Comparison of ENCODE assay signal across 29 mouse cellular contexts in genomic region chr10:34762426-34762825, GRCm38 (mm10).
DNase-seq lines count a peak whose midpoint lies in the region; ATAC-seq and TF ChIP-seq lines count a peak whose summit lies in the region.
"Had no signal": no experiment of that assay in that cellular context is flagged by ENCODE, and none has a peak within 500 bp of the region (broad histone marks: within the 10 kb centered on the region; RNA-seq: fewer than 3 reads in every experiment).

No protein-coding gene starts in this region.

- no peaks in the 10 kb centered on the region for H3K9me3 ChIP-seq in hindbrain, embryonic 11.5 days (ENCODE audit: control insufficient read depth, low read length)
- no peaks in the 10 kb centered on the region for H3K9me3 ChIP-seq in hindbrain, embryonic 13.5 days
- no peaks in the 10 kb centered on the region for H3K9me3 ChIP-seq in midbrain, embryonic 13.5 days
- no peaks in the 10 kb centered on the region for H3K9me3 ChIP-seq in midbrain, embryonic 10.5 days (replicated peaks)
- H3K9me3 ChIP-seq in midbrain, embryonic 15.5 days: no peaks in the 10 kb centered on the region
- H3K9me3 ChIP-seq in midbrain, embryonic 11.5 days (ENCODE audit: control insufficient read depth, low read length): no peaks in the 10 kb centered on the region
- H3K9me3 ChIP-seq: embryonic facial prominence, embryonic 13.5 days; embryonic facial prominence, embryonic 15.5 days; forebrain, embryonic 10.5 days; forebrain, embryonic 12.5 days; G1E had no signal

- no peak overlapping the region for H3K4me2 ChIP-seq in hindbrain, embryonic 11.5 days (replicated peaks; ENCODE audit: low read depth, low read length)
- no peak overlapping the region for H3K4me2 ChIP-seq in hindbrain, embryonic 13.5 days
- H3K4me2 ChIP-seq in midbrain, embryonic 13.5 days (replicated peaks): no peak overlapping the region
- H3K4me2 ChIP-seq in midbrain, embryonic 15.5 days: no peak overlapping the region
- no peak overlapping the region for H3K4me2 ChIP-seq in midbrain, embryonic 11.5 days
- H3K4me2 ChIP-seq: embryonic facial prominence, embryonic 13.5 days; embryonic facial prominence, embryonic 15.5 days; forebrain, embryonic 12.5 days had no signal

- H3K4me1 ChIP-seq in hindbrain, embryonic 11.5 days (replicated peaks; ENCODE audit: control insufficient read depth, insufficient read depth, low read length): no peaks in the 10 kb centered on the region
- no peaks in the 10 kb centered on the region for H3K4me1 ChIP-seq in hindbrain, embryonic 13.5 days (replicated peaks)
- H3K4me1 ChIP-seq in midbrain, embryonic 13.5 days (replicated peaks): no peaks in the 10 kb centered on the region
- H3K4me1 ChIP-seq in midbrain, embryonic 10.5 days: no peaks in the 10 kb centered on the region
- H3K4me1 ChIP-seq in midbrain, embryonic 15.5 days: no peaks in the 10 kb centered on the region
- H3K4me1 ChIP-seq in midbrain, embryonic 11.5 days (ENCODE audit: control insufficient read depth, insufficient read depth, low read length): no peaks in the 10 kb centered on the region
- H3K4me1 ChIP-seq: embryonic facial prominence, embryonic 13.5 days; embryonic facial prominence, embryonic 15.5 days; forebrain, embryonic 10.5 days; forebrain, embryonic 12.5 days had no signal

- H3K27me3 ChIP-seq in hindbrain, embryonic 11.5 days (ENCODE audit: control insufficient read depth, insufficient read depth, low read length): no peaks in the 10 kb centered on the region
- H3K27me3 ChIP-seq in hindbrain, embryonic 13.5 days: no peaks in the 10 kb centered on the region
- H3K27me3 ChIP-seq in midbrain, embryonic 13.5 days: no peaks in the 10 kb centered on the region
- no peaks in the 10 kb centered on the region for H3K27me3 ChIP-seq in midbrain, embryonic 10.5 days (ENCODE audit: low read depth, poor library complexity, severe bottlenecking)
- no peaks in the 10 kb centered on the region for H3K27me3 ChIP-seq in midbrain, embryonic 15.5 days (replicated peaks)
- H3K27me3 ChIP-seq in midbrain, embryonic 11.5 days (ENCODE audit: control insufficient read depth, insufficient read depth, low read length): no peaks in the 10 kb centered on the region
- H3K27me3 ChIP-seq: CH12.LX; embryonic facial prominence, embryonic 13.5 days; embryonic facial prominence, embryonic 15.5 days; forebrain, embryonic 12.5 days; Patski had no signal

- no peak for TF ChIP-seq POLR2A in brain, embryonic 14.5 days (IDR thresholded peaks at IDR 0.05; ENCODE audit: borderline replicate concordance, extremely low read depth, insufficient read depth, insufficient read length, poor library complexity, severe bottlenecking)

- no peak overlapping the region for H3K27ac ChIP-seq in hindbrain, embryonic 11.5 days (ENCODE audit: low read depth, low read length)
- no peak overlapping the region for H3K27ac ChIP-seq in hindbrain, embryonic 13.5 days
- no peak overlapping the region for H3K27ac ChIP-seq in midbrain, embryonic 13.5 days
- no peak overlapping the region for H3K27ac ChIP-seq in midbrain, embryonic 10.5 days (replicated peaks)
- H3K27ac ChIP-seq in midbrain, embryonic 15.5 days: no peak overlapping the region
- H3K27ac ChIP-seq in midbrain, embryonic 11.5 days (ENCODE audit: low read depth, low read length): no peak overlapping the region
- H3K27ac ChIP-seq: embryonic facial prominence, embryonic 13.5 days; embryonic facial prominence, embryonic 15.5 days; forebrain, embryonic 10.5 days; forebrain, embryonic 12.5 days had no signal

- no peak overlapping the region for H3K9ac ChIP-seq in hindbrain, embryonic 11.5 days (ENCODE audit: low read depth, low read length)
- H3K9ac ChIP-seq in hindbrain, embryonic 13.5 days: no peak overlapping the region
- H3K9ac ChIP-seq in midbrain, embryonic 13.5 days (replicated peaks): no peak overlapping the region
- H3K9ac ChIP-seq in midbrain, embryonic 15.5 days: no peak overlapping the region
- H3K9ac ChIP-seq in midbrain, embryonic 11.5 days (ENCODE audit: low read length): no peak overlapping the region
- H3K9ac ChIP-seq: embryonic facial prominence, embryonic 13.5 days; embryonic facial prominence, embryonic 15.5 days; forebrain, embryonic 12.5 days had no signal

- no peaks in the 10 kb centered on the region for H3K36me3 ChIP-seq in hindbrain, embryonic 11.5 days (ENCODE audit: control insufficient read depth, insufficient read depth, low read length)
- no peaks in the 10 kb centered on the region for H3K36me3 ChIP-seq in hindbrain, embryonic 13.5 days
- no peaks in the 10 kb centered on the region for H3K36me3 ChIP-seq in midbrain, embryonic 13.5 days
- no peaks in the 10 kb centered on the region for H3K36me3 ChIP-seq in midbrain, embryonic 10.5 days
- H3K36me3 ChIP-seq in midbrain, embryonic 15.5 days (replicated peaks): no peaks in the 10 kb centered on the region
- no peaks in the 10 kb centered on the region for H3K36me3 ChIP-seq in midbrain, embryonic 11.5 days (ENCODE audit: control insufficient read depth, insufficient read depth, low read length)
- H3K36me3 ChIP-seq: embryonic facial prominence, embryonic 13.5 days; embryonic facial prominence, embryonic 15.5 days; forebrain, embryonic 10.5 days; forebrain, embryonic 12.5 days; G1E had no signal

- peak; percentile 59 for ATAC-seq in hindbrain, embryonic 11.5 days (ENCODE audit: low FRiP score)
- no peak for ATAC-seq in hindbrain, embryonic 13.5 days (ENCODE audit: low FRiP score)
- ATAC-seq in midbrain, embryonic 13.5 days: peak; percentile 66; the same call in 1 of the 2 replicates
- peak; percentile 48; the same call in 1 of the 2 replicates for ATAC-seq in midbrain, embryonic 15.5 days (replicated peaks)
- no peak for ATAC-seq in midbrain, embryonic 11.5 days (ENCODE audit: low FRiP score)
- ATAC-seq: activated CD4-positive, CD25-positive, alpha-beta regulatory T cell, adult 4 months; CD4-positive, CD25-positive, alpha-beta regulatory T cell, adult 4 months; forebrain, embryonic 14.5 days; Patski had no signal

- no peak for DNase-seq in hindbrain, embryonic 11.5 days (ENCODE audit: low spot score)
- no peak for DNase-seq in midbrain, embryonic 10.5 days (ENCODE audit: low spot score)
- no peak for DNase-seq in midbrain, embryonic 11.5 days (ENCODE audit: low spot score, missing footprints)
- peak; percentile 19 for DNase-seq in brain, embryonic 14.5 days (ENCODE audit: low read depth)
- DNase-seq: adrenal gland, adult 8-10 months; adrenal gland, postnatal 14 days; adrenal gland, postnatal 36 days; B cell, adult 2 months; cerebellum, adult 11 months; cerebellum, adult 18-20 months; cerebellum, adult 8-10 months; cerebellum, adult 9-11 months; cerebellum, postnatal 14 days; cerebellum, postnatal 36 days; embryo, embryonic 11 days had no signal

- no peak for TF ChIP-seq CTCF in brain, embryonic 14.5 days (IDR thresholded peaks at IDR 0.05; ENCODE audit: borderline replicate concordance, extremely low read depth, insufficient read depth, insufficient read length)

- no peak overlapping the region for H3K4me3 ChIP-seq in hindbrain, embryonic 11.5 days (ENCODE audit: low read depth, low read length)
- H3K4me3 ChIP-seq in hindbrain, embryonic 13.5 days: no peak overlapping the region
- no peak overlapping the region for H3K4me3 ChIP-seq in midbrain, embryonic 13.5 days (replicated peaks)
- H3K4me3 ChIP-seq in midbrain, embryonic 10.5 days: no peak overlapping the region
- no peak overlapping the region for H3K4me3 ChIP-seq in midbrain, embryonic 15.5 days
- H3K4me3 ChIP-seq in midbrain, embryonic 11.5 days (ENCODE audit: low read depth, low read length): no peak overlapping the region
- H3K4me3 ChIP-seq: embryonic facial prominence, embryonic 13.5 days; embryonic facial prominence, embryonic 15.5 days; erythroblast, embryonic 14.5 days; forebrain, embryonic 10.5 days; forebrain, embryonic 12.5 days had no signal

Comparison
In these comparisons a context has a peak if more than half of its experiments do, and no peak if none do; other contexts are left out.
1. ATAC-seq: peak in hindbrain, embryonic 11.5 days (single experiment), midbrain, embryonic 13.5 days (single experiment) and midbrain, embryonic 15.5 days (single experiment); none in hindbrain, embryonic 13.5 days (single experiment) and midbrain, embryonic 11.5 days (single experiment).